Mouse (Mus musculus): ENCODE results near the gene Serac1. TPM values are rescaled to one million over a fixed set of nuclear protein-coding genes. Genes with fewer than 3 reads are reported as not detected.

Gene Serac1
- polyA plus RNA-seq, 1 experiment from 2014 or later: 7.9 TPM

GRCm38 (mm10) chr17:6003661-6004060, 75.9 kb downstream of the Serac1 start:
- no peak overlapping the region for H3K4me3 ChIP-seq (ENCODE audit: low read depth, low read length)
- H3K27ac ChIP-seq (ENCODE audit: low read depth, low read length): no peak overlapping the region
- H3K9ac ChIP-seq (ENCODE audit: low read length): no peak overlapping the region
- no peaks in the 10 kb centered on the region for H3K9me3 ChIP-seq (ENCODE audit: control insufficient read depth, low read length)
- H3K27me3 ChIP-seq (ENCODE audit: control insufficient read depth, insufficient read depth, low read length): no peaks in the 10 kb centered on the region
- ATAC-seq (ENCODE audit: low FRiP score): no peak
- 89% methylated on average over 6 of the region's 6 CpGs for WGBS
- H3K4me2 ChIP-seq: no peak overlapping the region
- H3K4me1 ChIP-seq (ENCODE audit: control insufficient read depth, insufficient read depth, low read length): no peaks in the 10 kb centered on the region; the same call in 1 of the 2 replicates
- no peak for DNase-seq (ENCODE audit: low spot score, missing footprints)
- no peaks in the 10 kb centered on the region for H3K36me3 ChIP-seq (ENCODE audit: control insufficient read depth, insufficient read depth, low read length)

- DNase-seq (ENCODE audit: low spot score, missing footprints) (no peak), ATAC-seq (ENCODE audit: low FRiP score) (no peak)
- H3K4me3 ChIP-seq (ENCODE audit: low read depth, low read length): no peak overlapping the region
- H3K9ac ChIP-seq (ENCODE audit: low read length): no peak overlapping the region
- H3K27ac ChIP-seq (ENCODE audit: low read depth, low read length): no peak overlapping the region
- H3K27me3 ChIP-seq (ENCODE audit: control insufficient read depth, insufficient read depth, low read length): no peaks in the 10 kb centered on the region
- WGBS: 87% methylated on average over 6 of the region's 6 CpGs
- no peaks in the 10 kb centered on the region for H3K9me3 ChIP-seq (ENCODE audit: control insufficient read depth, low read length)
- no peaks in the 10 kb centered on the region for H3K36me3 ChIP-seq (ENCODE audit: control insufficient read depth, insufficient read depth, low read length)
- H3K4me1 ChIP-seq (ENCODE audit: control insufficient read depth, insufficient read depth, low read length): no peaks in the 10 kb centered on the region; the same call in 1 of the 2 replicates
- H3K4me2 ChIP-seq: no peak overlapping the region
Observed at GRCm38 (mm10) chr17:6002563-6002962, 77.0 kb downstream of the Serac1 start.

- H3K4me2 ChIP-seq: no peak overlapping the region
- WGBS: 90% methylated on average over 7 of the region's 7 CpGs
- ATAC-seq (ENCODE audit: low FRiP score): no peak
Observed at GRCm38 (mm10) chr17:6001836-6002235, 77.7 kb downstream of the Serac1 start.

GRCm38 (mm10) chr17:6001389-6001788, 78.2 kb downstream of the Serac1 start:
- no peaks in the 10 kb centered on the region; the same call in 1 of the 2 replicates for H3K4me1 ChIP-seq (ENCODE audit: control insufficient read depth, insufficient read depth, low read length)
- no peak overlapping the region for H3K9ac ChIP-seq (ENCODE audit: low read length)
- H3K27me3 ChIP-seq (ENCODE audit: control insufficient read depth, insufficient read depth, low read length): no peaks in the 10 kb centered on the region
- no peak overlapping the region for H3K27ac ChIP-seq (ENCODE audit: low read depth, low read length)
- ATAC-seq (ENCODE audit: low FRiP score) (no peak), DNase-seq (ENCODE audit: low spot score, missing footprints) (no peak)
- no peak overlapping the region for H3K4me2 ChIP-seq
- no peak overlapping the region for H3K4me3 ChIP-seq (ENCODE audit: low read depth, low read length)
- H3K9me3 ChIP-seq (ENCODE audit: control insufficient read depth, low read length): no peaks in the 10 kb centered on the region
- H3K36me3 ChIP-seq (ENCODE audit: control insufficient read depth, insufficient read depth, low read length): no peaks in the 10 kb centered on the region
- 88% methylated on average over 6 of the region's 6 CpGs for WGBS

More at GRCm38 (mm10) chr17:6001836-6002235, 77.7 kb downstream of the Serac1 start:
- H3K9me3 ChIP-seq (ENCODE audit: control insufficient read depth, low read length): no peaks in the 10 kb centered on the region
- H3K4me3 ChIP-seq (ENCODE audit: low read depth, low read length): no peak overlapping the region
- H3K27me3 ChIP-seq (ENCODE audit: control insufficient read depth, insufficient read depth, low read length): no peaks in the 10 kb centered on the region
- no peak for DNase-seq (ENCODE audit: low spot score, missing footprints)
- H3K36me3 ChIP-seq (ENCODE audit: control insufficient read depth, insufficient read depth, low read length): no peaks in the 10 kb centered on the region
- no peaks in the 10 kb centered on the region; the same call in 1 of the 2 replicates for H3K4me1 ChIP-seq (ENCODE audit: control insufficient read depth, insufficient read depth, low read length)
- no peak overlapping the region for H3K27ac ChIP-seq (ENCODE audit: low read depth, low read length)
- no peak overlapping the region for H3K9ac ChIP-seq (ENCODE audit: low read length)

- ATAC-seq (ENCODE audit: low FRiP score) (no peak), DNase-seq (ENCODE audit: low spot score, missing footprints) (no peak)
- Histone ChIP-seq H3K27me3 (ENCODE audit: control insufficient read depth, insufficient read depth, low read length) (no peaks in the 10 kb centered on the region), H3K4me1 (ENCODE audit: control insufficient read depth, insufficient read depth, low read length) (no peaks in the 10 kb centered on the region; the same call in 1 of the 2 replicates), H3K27ac (ENCODE audit: low read depth, low read length) (no peak overlapping the region), H3K9me3 (ENCODE audit: control insufficient read depth, low read length) (no peaks in the 10 kb centered on the region), H3K36me3 (ENCODE audit: control insufficient read depth, insufficient read depth, low read length) (no peaks in the 10 kb centered on the region), H3K4me2 (no peak overlapping the region), H3K9ac (ENCODE audit: low read length) (no peak overlapping the region), H3K4me3 (ENCODE audit: low read depth, low read length) (no peak overlapping the region)
- 93% methylated on average over 8 of the region's 8 CpGs for WGBS
Observed at GRCm38 (mm10) chr17:6000864-6001319, 78.6 kb downstream of the Serac1 start.

GRCm38 (mm10) chr17:5999039-5999543, 80.5 kb downstream of the Serac1 start:
- Histone ChIP-seq H3K9me3 (ENCODE audit: control insufficient read depth, low read length) (no peaks in the 10 kb centered on the region), H3K9ac (ENCODE audit: low read length) (no peak overlapping the region), H3K4me1 (ENCODE audit: control insufficient read depth, insufficient read depth, low read length) (no peaks in the 10 kb centered on the region), H3K36me3 (ENCODE audit: control insufficient read depth, insufficient read depth, low read length) (no peaks in the 10 kb centered on the region), H3K4me3 (ENCODE audit: low read depth, low read length) (no peak overlapping the region), H3K4me2 (no peak overlapping the region), H3K27me3 (ENCODE audit: control insufficient read depth, insufficient read depth, low read length) (no peaks in the 10 kb centered on the region), H3K27ac (ENCODE audit: low read depth, low read length) (no peak overlapping the region)
- DNase-seq (ENCODE audit: low spot score, missing footprints): no peak
- ATAC-seq (ENCODE audit: low FRiP score): no peak
- WGBS: 82% methylated on average over 5 of the region's 5 CpGs

GRCm38 (mm10) chr17:5998235-5998500, 81.4 kb downstream of the Serac1 start:
- Histone ChIP-seq H3K36me3 (ENCODE audit: control insufficient read depth, insufficient read depth, low read length) (no peaks in the 10 kb centered on the region), H3K9ac (ENCODE audit: low read length) (no peak overlapping the region), H3K4me2 (no peak overlapping the region), H3K9me3 (ENCODE audit: control insufficient read depth, low read length) (no peaks in the 10 kb centered on the region), H3K27ac (ENCODE audit: low read depth, low read length) (no peak overlapping the region), H3K27me3 (ENCODE audit: control insufficient read depth, insufficient read depth, low read length) (no peaks in the 10 kb centered on the region), H3K4me3 (ENCODE audit: low read depth, low read length) (no peak overlapping the region), H3K4me1 (ENCODE audit: control insufficient read depth, insufficient read depth, low read length) (no peaks in the 10 kb centered on the region)
- ATAC-seq (ENCODE audit: low FRiP score) (no peak), DNase-seq (ENCODE audit: low spot score, missing footprints) (no peak)

GRCm38 (mm10) chr17:5997380-5998234, 81.9 kb downstream of the Serac1 start:
- Histone ChIP-seq H3K4me2 (no peak overlapping the region), H3K4me1 (ENCODE audit: control insufficient read depth, insufficient read depth, low read length) (no peaks in the 10 kb centered on the region), H3K27ac (ENCODE audit: low read depth, low read length) (no peak overlapping the region), H3K9ac (ENCODE audit: low read length) (no peak overlapping the region), H3K36me3 (ENCODE audit: control insufficient read depth, insufficient read depth, low read length) (no peaks in the 10 kb centered on the region), H3K4me3 (ENCODE audit: low read depth, low read length) (no peak overlapping the region), H3K9me3 (ENCODE audit: control insufficient read depth, low read length) (no peaks in the 10 kb centered on the region), H3K27me3 (ENCODE audit: control insufficient read depth, insufficient read depth, low read length) (no peaks in the 10 kb centered on the region)
- DNase-seq (ENCODE audit: low spot score, missing footprints): no peak
- WGBS: 86% methylated on average over 16 of the region's 16 CpGs
- ATAC-seq (ENCODE audit: low FRiP score): no peak

- DNase-seq (ENCODE audit: low spot score, missing footprints) (no peak), ATAC-seq (ENCODE audit: low FRiP score) (no peak)
- H3K36me3 ChIP-seq (ENCODE audit: control insufficient read depth, insufficient read depth, low read length): no peaks in the 10 kb centered on the region
- no peaks in the 10 kb centered on the region for H3K9me3 ChIP-seq (ENCODE audit: control insufficient read depth, low read length)
- no peaks in the 10 kb centered on the region for H3K27me3 ChIP-seq (ENCODE audit: control insufficient read depth, insufficient read depth, low read length)
- H3K27ac ChIP-seq (ENCODE audit: low read depth, low read length): no peak overlapping the region
- 81% methylated on average over 14 of the region's 14 CpGs for WGBS
- H3K4me3 ChIP-seq (ENCODE audit: low read depth, low read length): no peak overlapping the region
- no peak overlapping the region for H3K9ac ChIP-seq (ENCODE audit: low read length)
- H3K4me1 ChIP-seq (ENCODE audit: control insufficient read depth, insufficient read depth, low read length): no peaks in the 10 kb centered on the region
- H3K4me2 ChIP-seq: no peak overlapping the region
Observed at GRCm38 (mm10) chr17:5996589-5996988, 83.0 kb downstream of the Serac1 start.

All from midbrain, embryonic 11.5 days (tissue).